Mouse (Mus musculus) heart, adult 2 months (tissue): Measurements from ENCODE around the gene Mrpl24. TPM values are rescaled to one million over a fixed set of nuclear protein-coding genes. Genes with fewer than 3 reads are reported as not detected.

Experiments
- DNase-seq, 2 experiments: peaks; one replicate each; pipeline ENCODE4 v3.0.0; 2021
- H3K27ac ChIP-seq: fragments of 200-600 bp; 2 replicates; pipeline ENCODE4 v1.8.1; 2022
- H3K27me3 ChIP-seq: fragments of 200-500 bp; 2 replicates; pipeline ENCODE4 v1.6.1; 2012; ENCODE audit warnings: mild to moderate bottlenecking, low read length, inconsistent platforms, mixed read lengths; ENCODE audit not compliant: control insufficient read depth, insufficient read depth
- H3K36me3 ChIP-seq: fragments of 200-500 bp; 2 replicates; pipeline ENCODE4 v1.6.1; 2012; ENCODE audit warnings: low read length, inconsistent platforms; ENCODE audit not compliant: control insufficient read depth, insufficient read depth
- H3K4me1 ChIP-seq: fragments of 200-500 bp; 2 replicates; pipeline ENCODE4 v1.6.1; 2011; ENCODE audit warnings: low read length; ENCODE audit not compliant: control insufficient read depth, insufficient read depth
- H3K4me3 ChIP-seq: fragments of 200-600 bp; 2 replicates; pipeline ENCODE4 v1.8.1; 2022
- H3K79me2 ChIP-seq: fragments of 200-500 bp; replicated peaks from 2 replicates; pipeline ENCODE4 v1.6.1; 2012; ENCODE audit warnings: mild to moderate bottlenecking, inconsistent platforms, low read length, moderate library complexity, mixed read lengths; ENCODE audit not compliant: control insufficient read depth, insufficient read depth
- H3K9ac ChIP-seq: fragments of 200-500 bp; 2 replicates; pipeline ENCODE4 v1.6.1; 2012; ENCODE audit warnings: low read depth, mild to moderate bottlenecking, control low read depth, inconsistent platforms, low read length, mixed read lengths
- CTCF ChIP-seq: fragments of 200-600 bp; IDR thresholded peaks from 2 replicates; pipeline ENCODE4 v1.8.1; 2022; ENCODE audit warnings: antibody characterized with exemption, mild to moderate bottlenecking, moderate library complexity
- EP300 ChIP-seq: fragments of 200-500 bp; IDR thresholded peaks from 2 replicates; pipeline ENCODE4 v1.6.1; 2011; ENCODE audit warnings: low read depth, low read length, control low read depth; ENCODE audit not compliant: insufficient read depth
- POLR2A ChIP-seq: fragments of 200-500 bp; IDR thresholded peaks from 2 replicates; pipeline ENCODE4 v1.6.1; 2011; ENCODE audit warnings: mild to moderate bottlenecking, low read depth, low read length, control low read depth; ENCODE audit not compliant: insufficient read depth
- WGBS: fragments of 180-500 bp; shearing (Covaris S2); methylation state at CpG from one replicate; pipeline ENCODE4 v1.1.7; 2018; 5-methylcytosine and 5-hydroxymethylcytosine counted together
- intact Hi-C: fragments of 180-260 bp; cut with DNase I; formaldehyde crosslinking; loops from one replicate; pipeline ENCODE4 v1.15.1; 2025
- polyA plus RNA-seq: library from polyadenylated mRNA; depleted of rRNA; stranded (reverse); fragments of >200 nt; gene quantifications from 2 replicates; pipeline ENCODE4 v1.2.3, GENCODE M21; 2012
- total RNA-seq, 2 experiments: library from RNA; stranded (reverse); gene quantifications; 2 replicates each; pipeline ENCODE4 v1.2.3; 2021

Mrpl24 gene
- total and polyA plus RNA-seq, 3 experiments = 53.3 to 71.9 (median 70.4) TPM

GRCm38 (mm10) chr3:87958967-87959366 lies 39.7 kb downstream of the Mrpl24 start:
- H3K4me1 ChIP-seq = no peaks in the 10 kb centered on the region
- DNase-seq = no peak
- no peak overlapping the region for H3K9ac ChIP-seq
- no peaks in the 10 kb centered on the region for H3K27me3 ChIP-seq
- H3K4me3 ChIP-seq = no peak overlapping the region
- TF ChIP-seq POLR2A (no peak), CTCF (no peak), EP300 (no peak)
- 87% methylated on average over 1 of the region's 1 CpGs for WGBS
- no peaks in the 10 kb centered on the region for H3K79me2 ChIP-seq
- H3K27ac ChIP-seq = no peak overlapping the region
- H3K36me3 ChIP-seq = no peaks in the 10 kb centered on the region
- intact Hi-C loops = no loop called here

- H3K4me3 ChIP-seq = no peak overlapping the region
- no peak overlapping the region for H3K9ac ChIP-seq
- TF ChIP-seq CTCF = no peak
- TF ChIP-seq EP300 = no peak
- TF ChIP-seq POLR2A = no peak
- no peak for DNase-seq
- 74% methylated on average over 7 of the region's 7 CpGs for WGBS
- no peaks in the 10 kb centered on the region for H3K79me2 ChIP-seq
- no peaks in the 10 kb centered on the region for H3K36me3 ChIP-seq
- H3K27ac ChIP-seq = no peak overlapping the region
- intact Hi-C loops = no loop called here
- H3K27me3 ChIP-seq = no peaks in the 10 kb centered on the region
- H3K4me1 ChIP-seq = no peaks in the 10 kb centered on the region
Measured at GRCm38 (mm10) chr3:87959371-87959770, 40.1 kb downstream of the Mrpl24 start.

GRCm38 (mm10) chr3:87960191-87960585 lies 40.9 kb downstream of the Mrpl24 start:
- no peaks in the 10 kb centered on the region for H3K4me1 ChIP-seq

GRCm38 (mm10) chr3:87960586-87961191 lies 41.4 kb downstream of the Mrpl24 start:
- TF ChIP-seq EP300 = peak; percentile 69; the same call in 1 of the 2 replicates
- TF ChIP-seq POLR2A = peak; percentile 31; the same call in 1 of the 2 replicates
- peak; percentile 82 for TF ChIP-seq CTCF
- H3K4me1 ChIP-seq = no peaks in the 10 kb centered on the region
- H3K4me3 ChIP-seq = peak overlapping the region; percentile 60
- H3K27me3 ChIP-seq = no peaks in the 10 kb centered on the region
- intact Hi-C loops = loop anchor here (1.0 kb wide), 1 partner anchor 25 kb away; no protein-coding TSS in a partner anchor
- no peaks in the 10 kb centered on the region for H3K36me3 ChIP-seq
- no peaks in the 10 kb centered on the region for H3K79me2 ChIP-seq
- peak overlapping the region; percentile 70 for H3K27ac ChIP-seq
- DNase-seq = peak; percentile 88 to 91
- H3K9ac ChIP-seq = peak overlapping the region; percentile 73
- WGBS = 1% methylated on average over 27 of the region's 27 CpGs

More at GRCm38 (mm10) chr3:87960191-87960585, 40.9 kb downstream of the Mrpl24 start:
- 18% methylated on average over 10 of the region's 10 CpGs for WGBS
- no peaks in the 10 kb centered on the region for H3K79me2 ChIP-seq
- H3K27ac ChIP-seq = peak overlapping the region; percentile 70
- TF ChIP-seq EP300 = no peak
- TF ChIP-seq CTCF = no peak
- no peak for TF ChIP-seq POLR2A
- H3K4me3 ChIP-seq = peak overlapping the region; percentile 60
- H3K36me3 ChIP-seq = no peaks in the 10 kb centered on the region
- DNase-seq = no peak
- no peak overlapping the region; the same call in none of the 2 replicates for H3K9ac ChIP-seq
- H3K27me3 ChIP-seq = no peaks in the 10 kb centered on the region
- intact Hi-C loops = no loop called here

GRCm38 (mm10) chr3:87970184-87970938 lies 51.1 kb downstream of the Mrpl24 start:
- Histone ChIP-seq H3K27ac (peak overlapping the region; percentile 83), H3K4me3 (peak overlapping the region; percentile 74), H3K4me1 (peaks cover 7% of the 10 kb centered on the region), H3K9ac (peak overlapping the region; percentile 28), H3K36me3 (no peaks in the 10 kb centered on the region), H3K27me3 (no peaks in the 10 kb centered on the region), H3K79me2 (no peaks in the 10 kb centered on the region)
- intact Hi-C loops = loop anchor here (1.0 to 10.0 kb wide), 3 partner anchors 17 to 206 kb away; no protein-coding TSS in a partner anchor
- TF ChIP-seq CTCF (peak; percentile 86), POLR2A (no peak), EP300 (no peak)
- WGBS = under 1% methylated on average over 21 of the region's 21 CpGs
- peak; percentile 53 to 67 for DNase-seq
